Mouse (Mus musculus) CD4-positive, CD25-positive, alpha-beta regulatory T cell, adult 4 months (primary cell): ENCODE data around the gene Cyp8b1. TPM values are rescaled to one million over a fixed set of nuclear protein-coding genes. Genes with fewer than 3 reads are reported as not detected.

ENCODE experiments used
- ATAC-seq: one replicate; pipeline ENCODE4 v1.8.0; 2017
- polyA plus RNA-seq, 2 experiments: library from polyadenylated mRNA; unstranded; fragments of 100-300 nt; shearing (Covaris generic); gene quantifications; one replicate each; pipeline ENCODE4 v1.2.1; 2017

Cyp8b1 gene
- polyA plus RNA-seq, 2 experiments from 2014 or later, result not detected

DNA sequence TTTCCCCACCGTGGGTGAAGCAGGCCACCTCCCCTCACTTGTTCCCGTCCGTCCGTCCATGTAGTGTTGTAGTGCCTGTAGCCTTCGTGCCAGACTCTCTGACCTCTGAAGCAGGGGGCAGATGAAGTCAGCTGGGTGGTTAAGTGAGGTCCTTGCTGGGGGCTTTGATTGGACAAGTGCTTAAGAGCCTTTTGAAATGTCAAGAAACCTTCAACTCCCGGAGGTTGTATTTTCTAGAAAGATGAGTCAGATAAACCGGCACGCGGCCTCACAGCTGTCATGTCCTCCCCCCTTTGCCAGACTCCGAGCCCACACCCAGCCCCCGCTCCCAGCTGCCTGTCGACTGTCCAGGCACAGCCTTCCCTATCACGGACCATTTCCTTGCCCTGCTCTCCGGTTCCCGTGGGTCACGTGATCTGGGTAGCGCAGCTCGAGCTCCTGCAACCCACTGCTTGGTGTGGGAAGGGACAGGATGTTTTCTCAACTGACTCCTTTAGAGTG, 25.6 kb downstream of the Cyp8b1 start:
- peak; percentile 39 for ATAC-seq

DNA sequence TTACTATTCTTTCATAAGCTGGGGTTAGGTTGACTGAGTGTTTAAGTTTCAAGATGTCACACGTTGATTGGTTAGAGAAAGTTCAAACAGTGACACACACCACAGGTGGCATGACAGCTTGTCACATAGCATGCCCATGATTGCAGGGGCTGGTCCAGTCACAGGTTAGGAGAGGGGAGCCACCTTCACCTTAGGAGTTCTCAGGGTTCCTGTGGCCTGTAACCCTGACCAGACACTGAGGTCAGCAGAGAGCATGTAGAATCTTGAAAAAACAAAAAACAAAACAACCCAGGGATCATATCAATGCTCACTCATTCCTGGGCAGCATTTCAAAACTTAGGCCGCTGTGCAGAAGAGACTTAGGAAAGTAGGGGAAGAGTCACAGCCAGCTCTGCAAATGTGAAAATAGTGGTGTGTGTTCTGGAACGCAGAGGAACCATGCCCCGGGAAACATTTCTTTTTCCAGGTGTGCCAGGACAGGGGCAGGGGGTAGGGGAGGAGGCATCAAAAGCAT, 26.1 kb downstream of the Cyp8b1 start:
- no peak for ATAC-seq

DNA sequence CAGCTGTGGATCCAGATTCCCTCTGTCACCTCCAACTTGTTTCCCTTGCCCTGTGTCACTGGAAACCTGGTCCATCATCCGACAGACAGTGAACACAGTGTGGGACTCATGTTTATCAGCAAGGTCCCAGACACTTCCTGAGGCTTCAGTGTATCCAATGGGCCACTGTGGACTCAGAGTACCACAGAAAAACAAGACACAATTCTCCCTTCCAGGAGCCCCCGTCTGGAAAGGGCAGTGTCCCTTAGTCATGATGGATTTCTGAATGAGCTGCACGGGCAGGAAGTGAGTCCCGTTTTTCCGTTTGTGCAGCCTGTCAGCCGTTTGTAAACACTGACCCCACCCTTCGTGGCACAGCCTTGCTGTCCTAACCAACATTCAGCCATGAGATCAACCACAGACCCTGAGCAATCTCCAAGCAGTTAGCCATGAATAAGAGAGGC, 34.1 kb downstream of the Cyp8b1 start:
- ATAC-seq, result no peak

DNA sequence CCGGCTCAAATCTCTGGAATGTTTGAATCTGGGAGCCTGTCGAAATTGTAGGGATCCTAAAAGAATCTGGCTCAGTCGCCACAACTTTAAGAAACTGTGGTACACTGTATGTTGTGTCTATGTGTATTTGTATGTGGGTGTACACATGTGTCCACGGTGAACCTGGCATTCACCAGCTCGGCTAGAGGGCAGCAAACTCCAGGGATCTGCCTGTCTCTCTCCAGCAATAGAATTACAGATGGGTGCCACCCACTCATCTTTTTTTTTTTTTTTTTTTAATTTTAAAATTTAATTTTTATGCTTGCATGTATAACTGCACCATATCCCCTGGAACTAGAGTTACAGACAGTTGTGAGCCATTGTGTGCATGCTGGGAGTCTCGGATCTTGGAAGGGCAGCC, 34.8 kb downstream of the Cyp8b1 start:
- ATAC-seq, result no peak

DNA sequence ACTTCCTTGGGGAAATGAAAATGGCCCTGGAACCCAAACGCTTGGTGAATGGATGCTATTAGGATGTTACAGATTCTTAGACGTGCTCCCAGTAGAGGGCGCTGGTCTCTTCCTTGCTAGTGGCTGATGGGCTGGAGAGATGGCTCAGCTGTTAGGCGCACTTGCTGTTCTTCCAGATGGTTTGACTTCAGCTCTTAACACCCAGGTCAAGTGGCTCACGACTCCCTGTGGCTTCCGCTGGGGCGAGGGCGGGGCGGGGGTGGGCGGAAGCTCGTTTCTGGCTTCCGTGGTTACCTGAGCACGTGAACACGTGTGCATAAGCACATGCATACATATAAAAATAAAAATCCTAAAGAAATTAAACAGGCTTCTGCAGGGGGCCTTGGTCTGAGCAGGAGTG, 35.3 kb downstream of the Cyp8b1 start:
- peak; percentile 85 for ATAC-seq

DNA sequence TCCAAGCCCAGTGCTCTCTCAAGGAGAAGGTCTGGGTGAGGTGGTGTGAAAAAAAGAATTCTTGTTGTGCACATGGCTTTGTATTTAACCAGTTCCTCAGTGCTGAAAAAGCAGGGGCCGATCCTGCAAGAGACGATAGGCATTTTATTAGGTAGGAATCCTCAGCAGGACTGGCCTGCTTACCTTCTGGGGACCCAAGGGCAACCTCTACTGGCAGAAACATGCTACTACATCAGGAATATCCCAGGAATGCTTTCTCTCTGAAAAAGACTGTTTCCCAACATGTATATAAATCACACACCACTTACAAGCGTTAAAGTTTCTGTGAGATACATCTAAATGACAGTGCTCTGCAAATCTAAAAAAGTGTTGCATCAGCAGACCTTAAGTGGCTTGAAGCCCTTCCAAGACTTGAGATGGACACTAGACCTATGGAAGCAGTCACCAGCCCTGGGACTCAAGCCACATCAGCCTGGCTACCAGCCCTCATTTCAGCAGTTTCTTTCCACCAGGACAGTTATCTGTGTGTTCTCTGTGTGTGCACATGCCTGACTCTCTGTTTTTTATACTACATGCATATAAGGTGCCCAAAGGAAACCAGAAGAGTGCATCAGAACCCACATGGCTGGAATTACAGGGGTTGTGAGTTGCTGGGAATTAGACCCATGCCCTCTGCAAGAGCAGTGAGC, 38.9 kb downstream of the Cyp8b1 start:
- no peak for ATAC-seq

DNA sequence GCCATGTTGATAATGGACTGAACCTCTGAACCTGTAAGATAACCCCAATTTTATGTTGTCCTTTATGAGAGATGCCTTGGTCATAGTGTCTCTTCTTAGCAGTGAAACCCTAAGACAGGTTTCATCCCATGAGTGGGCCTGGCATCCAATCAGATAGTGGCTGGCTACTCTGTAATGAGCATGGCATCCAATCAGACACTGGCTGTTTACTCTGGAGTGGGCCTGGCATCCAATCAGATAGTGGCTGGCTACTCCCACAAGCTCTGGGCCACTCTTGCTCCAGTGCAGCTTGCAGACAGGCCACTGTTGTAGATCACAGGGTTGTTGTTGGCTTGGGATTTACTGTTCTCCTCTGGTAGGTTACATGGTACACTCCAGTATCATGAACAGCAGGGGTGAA, 42.5 kb downstream of the Cyp8b1 start:
- no peak for ATAC-seq

DNA sequence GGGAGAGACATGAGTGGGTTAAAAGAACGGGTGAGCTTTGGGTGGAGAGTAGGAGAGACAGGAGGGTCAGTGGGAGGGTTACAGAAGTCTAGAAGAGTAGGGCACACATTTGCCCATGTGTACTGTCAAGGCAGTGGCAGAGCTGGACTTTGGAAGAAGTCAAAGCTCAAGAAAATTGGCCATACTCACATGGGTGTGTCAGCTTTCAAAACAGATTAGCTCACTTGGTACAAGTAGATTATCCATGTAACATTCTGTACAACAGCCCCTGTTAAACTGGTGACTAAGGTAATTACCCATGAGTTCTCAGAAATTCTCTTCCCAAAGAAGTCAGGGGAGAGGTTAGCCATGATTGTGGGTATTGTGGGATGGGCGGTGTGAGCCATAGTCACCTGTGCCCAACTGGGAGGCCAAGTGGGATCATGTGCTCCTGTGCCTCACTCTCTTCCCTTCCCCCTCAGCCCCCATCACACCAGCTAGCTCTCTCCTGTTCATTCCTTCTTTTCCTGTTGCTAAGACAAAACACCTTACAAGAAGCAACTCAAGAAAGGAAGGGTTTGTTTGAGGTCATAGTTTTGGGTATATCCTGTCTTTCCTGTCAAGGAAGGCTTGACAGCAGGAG, 43.9 kb downstream of the Cyp8b1 start:
- ATAC-seq, result no peak

DNA sequence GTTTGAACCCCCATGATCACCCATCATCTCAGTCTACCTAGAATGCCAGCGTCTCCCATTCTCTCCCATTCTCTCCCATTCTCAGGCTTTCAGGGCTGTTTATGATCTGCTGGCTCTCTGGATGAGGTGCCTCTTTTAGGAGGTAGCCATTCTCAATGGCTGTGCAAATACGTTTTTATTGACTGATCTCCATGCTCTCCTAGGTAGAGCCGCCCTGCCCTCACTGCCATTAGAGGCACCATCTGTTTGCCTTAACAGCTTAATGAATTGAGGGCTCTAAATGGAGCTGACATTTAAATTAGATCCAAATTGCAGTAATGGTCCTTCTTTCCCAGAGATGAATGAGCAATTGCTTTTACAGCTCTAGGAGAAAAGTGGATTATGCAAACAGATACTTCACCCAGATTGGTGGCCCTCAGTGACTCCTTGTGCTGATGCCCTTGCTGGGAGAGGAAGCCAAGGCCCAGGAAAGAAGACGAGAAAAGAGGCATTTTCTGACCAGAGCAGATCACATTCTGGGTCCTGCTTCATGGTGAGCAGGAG, 46.1 kb downstream of the Cyp8b1 start:
- no peak for ATAC-seq

DNA sequence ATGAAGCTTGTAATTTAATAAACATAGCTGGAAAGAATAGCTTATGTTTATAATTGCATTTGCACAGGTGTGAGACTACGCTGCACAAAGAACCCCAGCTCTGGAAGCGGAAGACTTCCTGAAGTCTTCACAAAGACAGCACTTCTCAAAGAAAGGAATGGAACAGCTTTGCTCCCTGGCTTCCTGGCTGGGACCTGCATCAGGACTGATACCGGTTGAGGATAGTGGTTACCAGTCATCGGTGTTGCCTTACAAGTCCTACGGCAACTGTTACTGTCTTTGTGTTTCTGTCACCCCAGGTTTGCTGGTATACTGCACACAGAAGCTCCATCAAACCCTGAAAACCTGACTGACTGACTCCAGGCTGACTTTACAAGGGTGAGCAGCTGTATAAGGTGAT, 46.7 kb downstream of the Cyp8b1 start:
- no peak for ATAC-seq

DNA sequence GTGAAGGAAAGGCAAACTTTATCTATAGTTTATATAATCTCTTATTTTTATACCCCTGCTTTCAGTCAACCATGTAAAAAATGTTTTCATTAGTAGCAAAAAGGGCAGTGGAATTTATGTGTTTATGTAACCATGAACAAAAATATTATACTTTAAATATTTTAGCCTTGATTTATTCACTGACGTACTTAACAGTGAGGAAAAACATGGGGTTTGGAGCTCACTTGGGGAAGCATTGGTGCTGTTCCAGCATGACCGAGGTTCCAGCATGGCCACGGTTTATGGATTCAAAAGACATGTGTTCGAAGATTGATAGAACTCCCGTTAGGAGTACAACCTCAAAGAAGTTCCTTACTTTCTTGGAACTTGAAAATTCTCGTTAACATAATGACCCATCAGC, 47.9 kb downstream of the Cyp8b1 start:
- no peak for ATAC-seq

DNA sequence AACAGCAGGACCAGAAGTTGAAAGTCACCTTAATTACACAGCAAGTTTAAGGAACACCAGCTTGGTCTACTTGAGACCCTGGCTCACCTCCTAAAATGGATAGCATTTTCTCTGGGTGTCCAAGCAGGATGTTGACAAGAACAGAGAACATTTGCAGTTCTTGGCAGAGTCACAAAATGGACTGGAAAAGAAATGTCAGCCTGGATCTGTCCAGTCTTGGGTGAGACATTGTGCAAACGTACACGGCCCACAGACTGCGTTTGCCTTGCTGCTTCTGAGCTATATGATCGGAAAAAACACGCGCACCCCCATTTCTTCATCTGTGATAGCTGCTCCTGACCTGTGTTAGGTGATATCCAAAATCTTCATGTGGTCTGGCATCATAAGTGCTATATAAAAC, 48.5 kb downstream of the Cyp8b1 start:
- ATAC-seq, result no peak

DNA sequence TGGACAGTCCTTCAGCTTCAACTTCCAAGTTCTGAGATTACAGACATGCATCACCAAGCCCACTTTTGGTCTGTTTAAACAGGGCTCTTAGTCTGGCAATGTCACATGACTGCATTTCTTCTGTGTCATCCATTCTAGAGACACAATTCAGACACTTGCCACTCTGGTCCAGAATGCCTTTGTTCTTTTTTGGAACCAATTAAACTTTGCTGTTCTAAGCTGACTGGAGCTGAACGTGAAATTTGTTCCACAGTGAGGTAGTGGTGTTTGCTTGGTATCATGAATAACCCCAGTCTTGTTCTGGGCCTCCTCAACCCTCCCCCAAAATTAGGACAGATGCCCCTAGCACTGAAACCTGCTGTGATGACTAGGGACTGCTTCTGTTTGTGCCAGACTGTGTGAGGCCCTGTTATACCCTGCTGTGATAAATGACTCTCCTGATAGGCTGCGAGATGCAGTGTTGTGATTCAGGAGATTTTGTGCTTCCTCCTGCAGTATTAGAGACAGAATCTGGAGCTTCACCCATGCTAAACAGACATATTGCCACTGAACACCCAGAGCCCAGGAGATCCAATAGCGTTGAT, 50.6 kb downstream of the Cyp8b1 start:
- ATAC-seq, result no peak

DNA sequence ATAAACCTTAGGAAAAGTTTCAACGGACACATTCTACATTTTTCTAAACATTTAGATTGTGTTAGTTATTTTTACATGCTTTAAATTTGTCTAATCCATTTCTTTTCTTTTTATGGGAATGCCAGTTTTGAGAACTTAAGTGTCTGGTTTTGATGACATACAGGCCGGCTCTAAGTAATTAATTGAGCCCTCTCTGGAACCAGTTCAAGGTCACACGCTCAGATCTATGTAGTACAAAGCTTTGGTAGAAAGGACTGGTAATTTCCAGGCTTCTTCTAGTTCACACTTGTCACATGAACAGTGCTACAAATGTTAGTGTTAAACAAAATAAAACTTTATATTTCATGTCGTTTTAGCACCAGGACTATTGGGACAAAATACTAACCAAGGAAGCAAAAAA, 51.3 kb downstream of the Cyp8b1 start:
- ATAC-seq, result no peak

Other genes with a start within 250 kb of the Cyp8b1 start
- gene Sec22c, start 210.8 kb downstream of the Cyp8b1 start, polyA plus RNA-seq, result 10 to 100 TPM; 17.6 to 32.9 TPM
- gene Ss18l2, start 206.0 kb downstream of the Cyp8b1 start, polyA plus RNA-seq, result 10 to 100 TPM; 50.7 to 52.2 TPM
- gene Nktr, start 197.1 kb downstream of the Cyp8b1 start, polyA plus RNA-seq, result 100 to 1,000 TPM; 104 to 128 TPM
- gene Zfp651, start 157.0 kb downstream of the Cyp8b1 start, polyA plus RNA-seq, result under 1 TPM; 0.22 to 0.30 TPM
- gene Klhl40, start 138.7 kb downstream of the Cyp8b1 start, polyA plus RNA-seq, result not detected
- gene Hhatl, start 123.8 kb downstream of the Cyp8b1 start, polyA plus RNA-seq, result not detected
- not detected for gene Ccdc13, start 76.8 kb downstream of the Cyp8b1 start, polyA plus RNA-seq
- gene Higd1a, start 57.9 kb downstream of the Cyp8b1 start, polyA plus RNA-seq, result 100 to 1,000 TPM in 1 of 2 experiments, 10 to 100 TPM in 1; 94.5 to 129 TPM
- not detected for gene Ackr2, start 17.9 kb downstream of the Cyp8b1 start, polyA plus RNA-seq
- under 1 TPM in 1 of 2 experiments, not detected in 1; 0.29 TPM for gene Fam198a, start 34.7 kb upstream of the Cyp8b1 start, polyA plus RNA-seq
- not detected for gene Pomgnt2, start 80.8 kb upstream of the Cyp8b1 start, polyA plus RNA-seq
- 10 to 100 TPM; 21.8 to 29.7 TPM for gene Snrk, start 201.0 kb upstream of the Cyp8b1 start, polyA plus RNA-seq